Mouse (Mus musculus): Measurements from ENCODE around the gene Crmp1. TPM values are rescaled to one million over a fixed set of nuclear protein-coding genes. Genes with fewer than 3 reads are reported as not detected.

The Crmp1 gene
- polyA plus RNA-seq, 1 experiment from 2014 or later, result 8.5 TPM

Other genes starting within 250 kb of the Crmp1 start
- not detected in 2 replicates for gene Gm1043, start 156.6 kb upstream of the Crmp1 start, polyA plus RNA-seq (2014; fragmentation: Nextera tagmentation; extraction: Ambion mirVana)
- 2.9 and 3.7 TPM in 2 replicates for gene Evc, start 95.0 kb downstream of the Crmp1 start, polyA plus RNA-seq (2014; fragmentation: Nextera tagmentation; extraction: Ambion mirVana)
- 6.6 and 6.7 TPM in 2 replicates for gene Evc2, start 96.6 kb downstream of the Crmp1 start, polyA plus RNA-seq (2014; fragmentation: Nextera tagmentation; extraction: Ambion mirVana)